Mouse (Mus musculus) thymus, adult 2 months (tissue): ENCODE measurements around the gene Gm17482.

Source experiments
- CTCF ChIP-seq: fragments of 200-500 bp; IDR thresholded peaks from 2 replicates; pipeline ENCODE4 v1.5.1; 2012; ENCODE audit warnings: mild to moderate bottlenecking, control low read depth, low read length, moderate library complexity, borderline replicate concordance; ENCODE audit not compliant: control insufficient read depth, poor library complexity, insufficient read depth; ENCODE audit errors: extremely low read depth
- POLR2A ChIP-seq: fragments of 200-500 bp; IDR thresholded peaks from 2 replicates; pipeline ENCODE4 v1.6.1; 2012; ENCODE audit warnings: mild to moderate bottlenecking, low read length, control low read depth, moderate library complexity; ENCODE audit not compliant: control insufficient read depth, poor library complexity, insufficient read depth; ENCODE audit errors: extremely low read depth

DNA sequence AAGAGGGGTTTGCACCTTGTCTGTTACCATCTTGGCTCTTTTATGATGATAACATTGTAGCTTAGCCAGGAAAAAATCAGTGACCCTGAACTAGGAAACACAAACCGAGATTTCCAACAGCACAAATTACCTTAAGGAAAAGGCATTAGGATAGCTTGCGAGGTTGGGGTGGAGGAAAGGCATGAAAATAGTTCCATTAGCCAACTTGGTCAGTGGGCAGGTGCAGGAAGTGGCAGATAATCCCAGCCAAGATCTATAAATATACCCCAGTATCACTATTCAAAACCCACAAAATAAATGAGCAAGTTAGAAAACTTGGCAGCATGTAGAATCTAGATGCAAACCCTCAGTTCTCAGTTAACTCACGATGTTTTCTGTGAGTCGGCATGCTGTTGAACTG, 4.7 kb downstream of the Gm17482 start:
- TF ChIP-seq CTCF, result no peak
- TF ChIP-seq POLR2A, result no peak
